In genomic region chr4:150685043-150685777, GRCm38 (mm10) we compare ENCODE assay signal across 11 mouse cellular contexts. TPM values are rescaled to one million over a fixed set of nuclear protein-coding genes. Genes with fewer than 3 reads are reported as not detected.
DNase-seq lines count a peak whose midpoint lies in the region; ATAC-seq and TF ChIP-seq lines count a peak whose summit lies in the region.
"Had no signal": no experiment of that assay in that cellular context is flagged by ENCODE, and none has a peak within 500 bp of the region (broad histone marks: within the 10 kb centered on the region; RNA-seq: fewer than 3 reads in every experiment).

No protein-coding gene starts in this region.

- no peaks in the 10 kb centered on the region for H3K9me3 ChIP-seq in liver, embryonic 13.5 days (replicated peaks)
- peaks cover 6% of the 10 kb centered on the region for H3K9me3 ChIP-seq in hindbrain, embryonic 16.5 days (ENCODE audit: control insufficient read depth, low read length)
- H3K9me3 ChIP-seq: embryonic facial prominence, embryonic 13.5 days; G1E had no signal

- no peak for TF ChIP-seq POLR2A in kidney, adult 2 months (IDR thresholded peaks at IDR 0.05; ENCODE audit: low read depth, low read length)

- H3K4me1 ChIP-seq in kidney, adult 2 months (ENCODE audit: control insufficient read depth, insufficient read depth, low read length), result peaks cover 28% of the 10 kb centered on the region
- H3K4me1 ChIP-seq in liver, embryonic 13.5 days (replicated peaks), result peaks cover 38% of the 10 kb centered on the region
- peaks cover 4% of the 10 kb centered on the region for H3K4me1 ChIP-seq in hindbrain, embryonic 16.5 days (ENCODE audit: control insufficient read depth, insufficient read depth, low read depth, low read length)

- H3K4me2 ChIP-seq in liver, embryonic 13.5 days, result peak overlapping the region; percentile 24
- H3K4me2 ChIP-seq in hindbrain, embryonic 16.5 days (ENCODE audit: low read length), result no peak overlapping the region
- H3K4me2 ChIP-seq: embryonic facial prominence, embryonic 13.5 days had no signal

- H3K27me3 ChIP-seq in kidney, adult 2 months (replicated peaks; ENCODE audit: control insufficient read depth, insufficient read depth, low read length), result no peaks in the 10 kb centered on the region
- H3K27me3 ChIP-seq in liver, embryonic 13.5 days, result no peaks in the 10 kb centered on the region
- H3K27me3 ChIP-seq in hindbrain, embryonic 16.5 days (replicated peaks; ENCODE audit: control insufficient read depth, insufficient read depth, low read length), result no peaks in the 10 kb centered on the region
- H3K27me3 ChIP-seq: embryonic facial prominence, embryonic 13.5 days had no signal

- DNase-seq in lung, adult 18-20 months, result peak; percentile 60 to 79
- no peak for DNase-seq in lung, postnatal 14 days
- peak; percentile 94 for DNase-seq in kidney, adult 2 months
- no peak for DNase-seq in liver, embryonic 13.5 days
- DNase-seq in yolk sac, embryonic 10.5 days (ENCODE audit: low spot score), result peak; percentile 80
- no peak for DNase-seq in layer of hippocampus, adult 8-10 months (ENCODE audit: low spot score in 2 of 2)

- peak; percentile 62 for ATAC-seq in liver, embryonic 13.5 days (ENCODE audit: low read depth)
- ATAC-seq in hindbrain, embryonic 16.5 days, result no peak
- ATAC-seq: inflammation-experienced regulatory T-cells, adult 6 months had no signal

- H3K36me3 ChIP-seq in kidney, adult 2 months (ENCODE audit: control insufficient read depth, insufficient read depth, low read length), result no peaks in the 10 kb centered on the region
- H3K36me3 ChIP-seq in liver, embryonic 13.5 days, result no peaks in the 10 kb centered on the region
- H3K36me3 ChIP-seq in hindbrain, embryonic 16.5 days (ENCODE audit: control insufficient read depth, insufficient read depth, low read length), result no peaks in the 10 kb centered on the region
- H3K36me3 ChIP-seq: embryonic facial prominence, embryonic 13.5 days; G1E had no signal

- H3K27ac ChIP-seq in kidney, adult 2 months (ENCODE audit: insufficient read depth, low read depth, low read length), result peak overlapping the region; percentile 95
- peak overlapping the region; percentile 79 for H3K27ac ChIP-seq in liver, embryonic 13.5 days
- H3K27ac ChIP-seq in hindbrain, embryonic 16.5 days (ENCODE audit: low read depth, low read length), result no peak overlapping the region
- H3K27ac ChIP-seq: embryonic facial prominence, embryonic 13.5 days had no signal

- WGBS in kidney, adult 2 months, result 28% methylated on average over 15 of the region's 15 CpGs
- WGBS in liver, embryonic 13.5 days (ENCODE audit: insufficient replicate concordance), result 33% methylated on average over 15 of the region's 15 CpGs
- 49% methylated on average over 15 of the region's 15 CpGs for WGBS in hindbrain, embryonic 16.5 days

- no peak for TF ChIP-seq CTCF in kidney, adult 2 months (conservative IDR thresholded peaks at IDR 0.05; ENCODE audit: insufficient read depth, insufficient read length, low read depth, low read length)

- 0 out of 2 replicates have a peak overlapping the region, but pooled peaks have one; percentile 9 for H3K9ac ChIP-seq in liver, embryonic 13.5 days
- no peak overlapping the region for H3K9ac ChIP-seq in hindbrain, embryonic 16.5 days (ENCODE audit: low read depth, low read length)
- H3K9ac ChIP-seq: embryonic facial prominence, embryonic 13.5 days had no signal

- H3K4me3 ChIP-seq in kidney, adult 2 months (ENCODE audit: insufficient read depth, low read depth, low read length), result no peak overlapping the region
- H3K4me3 ChIP-seq in liver, embryonic 13.5 days (replicated peaks), result no peak overlapping the region
- H3K4me3 ChIP-seq in hindbrain, embryonic 16.5 days (ENCODE audit: low read length), result no peak overlapping the region
- H3K4me3 ChIP-seq: embryonic facial prominence, embryonic 13.5 days had no signal

RNA-seq across cellular contexts. Expression of gene Slc45a1, which starts 33.2 kb away (rescaled TPM):
- 0.08 and 0.17 TPM in 2 replicates for polyA plus RNA-seq in kidney, adult 2 months (2012; rRNA removed)
- not detected in 2 replicates for polyA plus RNA-seq in liver, embryonic 13.5 days (2015; fragmentation: Nextera tagmentation; extraction: Ambion mirVana)
- 10 to 100 TPM; 36.2 to 45.2 (median 44.1) TPM for total RNA-seq in layer of hippocampus, adult 8-10 months (2022)
- 44.7 and 46.7 TPM in 2 replicates for polyA plus RNA-seq in hindbrain, embryonic 16.5 days (2015; fragmentation: Nextera tagmentation; extraction: Ambion mirVana)
- total RNA-seq: gastrocnemius, adult 8-10 months had no signal
- polyA plus RNA-seq: G1E had no signal

Comparison
In these comparisons a context has a peak if more than half of its experiments do, and no peak if none do; other contexts are left out.
1. DNase-seq: peak in lung, adult 18-20 months (2 of 2), kidney, adult 2 months (single experiment) and yolk sac, embryonic 10.5 days (single experiment); none in lung, postnatal 14 days (single experiment), liver, embryonic 13.5 days (single experiment) and layer of hippocampus, adult 8-10 months (0 of 2).
2. RNA of gene Slc45a1, which starts 33.2 kb away (polyA plus RNA-seq): 44.7 to 46.7 TPM in hindbrain, embryonic 16.5 days; 0.08 to 0.17 TPM in kidney, adult 2 months and not detected in liver, embryonic 13.5 days; every median in the first group is over 10 times any median in the second.